Mouse (Mus musculus): ENCODE data around the gene Klhl42. TPM values are rescaled to one million over a fixed set of nuclear protein-coding genes. Genes with fewer than 3 reads are reported as not detected.
A peak's percentile ranks its signal among the peaks of the same experiment; 100 is the strongest.

Gene Klhl42
- total RNA-seq, 2 experiments from 2014 or later, result 1.7 to 2.2 TPM

GRCm38 (mm10) chr6:147062034-147062433 is 29.1 kb upstream of the Klhl42 start:
- Histone ChIP-seq H3K4me3 (no peak overlapping the region), H3K27ac (peak overlapping the region; percentile 73)
- DNase-seq, result no peak
- intact Hi-C loops (cut with DNase I), result no loop called here
- no peak for TF ChIP-seq CTCF (IDR thresholded peaks at IDR 0.05)

- intact Hi-C loops (cut with DNase I), result no loop called here
- peak; percentile 61 for DNase-seq
- no peak for TF ChIP-seq CTCF (IDR thresholded peaks at IDR 0.05)
- Histone ChIP-seq H3K4me3 (no peak overlapping the region), H3K27ac (peak overlapping the region; percentile 73)
Measured at GRCm38 (mm10) chr6:147062694-147063093, 28.5 kb upstream of the Klhl42 start.

- Histone ChIP-seq H3K27ac (peak overlapping the region; percentile 73), H3K4me3 (no peak overlapping the region)
- intact Hi-C loops (cut with DNase I), result no loop called here
- TF ChIP-seq CTCF (IDR thresholded peaks at IDR 0.05), result no peak
- no peak for DNase-seq
Measured at GRCm38 (mm10) chr6:147064226-147064943, 26.8 kb upstream of the Klhl42 start.

- no peak for TF ChIP-seq CTCF (IDR thresholded peaks at IDR 0.05)
- Histone ChIP-seq H3K27ac (peak overlapping the region; percentile 73), H3K4me3 (no peak overlapping the region)
- intact Hi-C loops (cut with DNase I), result no loop called here
- DNase-seq, result peak; percentile 94
Measured at GRCm38 (mm10) chr6:147064944-147065261, 26.3 kb upstream of the Klhl42 start.

GRCm38 (mm10) chr6:147075808-147076387 is 15.3 kb upstream of the Klhl42 start:
- intact Hi-C loops (cut with DNase I), result no loop called here
- no peak for TF ChIP-seq CTCF (IDR thresholded peaks at IDR 0.05)
- no peak for DNase-seq
- H3K27ac ChIP-seq, result no peak overlapping the region
- no peak overlapping the region for H3K4me3 ChIP-seq

GRCm38 (mm10) chr6:147076878-147077277 is 14.3 kb upstream of the Klhl42 start:
- Histone ChIP-seq H3K27ac (no peak overlapping the region), H3K4me3 (no peak overlapping the region)
- intact Hi-C loops (cut with DNase I), result no loop called here
- TF ChIP-seq CTCF (IDR thresholded peaks at IDR 0.05), result no peak
- DNase-seq, result no peak

GRCm38 (mm10) chr6:147079919-147080318 is 11.3 kb upstream of the Klhl42 start:
- H3K27ac ChIP-seq, result no peak overlapping the region
- no peak for TF ChIP-seq CTCF (IDR thresholded peaks at IDR 0.05)
- H3K4me3 ChIP-seq, result no peak overlapping the region
- intact Hi-C loops (cut with DNase I), result no loop called here
- no peak for DNase-seq

- TF ChIP-seq CTCF (IDR thresholded peaks at IDR 0.05), result no peak
- peak; percentile 1 for DNase-seq
- H3K27ac ChIP-seq, result no peak overlapping the region
- no peak overlapping the region for H3K4me3 ChIP-seq
- intact Hi-C loops (cut with DNase I), result no loop called here
Measured at GRCm38 (mm10) chr6:147085398-147086040, 5.7 kb upstream of the Klhl42 start.

GRCm38 (mm10) chr6:147086594-147087225 is 4.5 kb upstream of the Klhl42 start, which contains the start of gene Mansc4:
Mansc4 (minus strand) TSS chr6:147087032.
- DNase-seq, result peak; percentile 34
- TF ChIP-seq CTCF (IDR thresholded peaks at IDR 0.05), result no peak
- Histone ChIP-seq H3K27ac (no peak within 1 kb of the TSS), H3K4me3 (peak within 1 kb of the TSS; percentile 13; the same call in 1 of the 2 replicates)
- intact Hi-C loops (cut with DNase I), result no loop called here

GRCm38 (mm10) chr6:147087736-147088135 is 3.4 kb upstream of the Klhl42 start:
- peak; percentile 1 for DNase-seq
- Histone ChIP-seq H3K27ac (no peak overlapping the region), H3K4me3 (no peak overlapping the region)
- intact Hi-C loops (cut with DNase I), result no loop called here
- TF ChIP-seq CTCF (IDR thresholded peaks at IDR 0.05), result no peak

GRCm38 (mm10) chr6:147088517-147088916 is 2.7 kb upstream of the Klhl42 start:
- no peak overlapping the region for H3K27ac ChIP-seq
- DNase-seq, result peak; percentile 1
- TF ChIP-seq CTCF (IDR thresholded peaks at IDR 0.05), result peak; percentile 20; the same call in 1 of the 2 replicates
- intact Hi-C loops (cut with DNase I), result no loop called here
- H3K4me3 ChIP-seq, result no peak overlapping the region

- H3K27ac ChIP-seq, result no peak overlapping the region
- DNase-seq, result peak; percentile 10
- no peak overlapping the region for H3K4me3 ChIP-seq
- no peak for TF ChIP-seq CTCF (IDR thresholded peaks at IDR 0.05)
- intact Hi-C loops (cut with DNase I), result loop anchor here (10.0 kb wide), 1 partner anchor 255 kb away; no protein-coding TSS in a partner anchor
Measured at GRCm38 (mm10) chr6:147090191-147090590, 988 bp upstream of the Klhl42 start.

GRCm38 (mm10) chr6:147092136-147092535 is 957 bp downstream of the Klhl42 start:
- DNase-seq, result peak; percentile 84
- intact Hi-C loops (cut with DNase I), result loop anchor here (10.0 kb wide), 1 partner anchor 257 kb away; no protein-coding TSS in a partner anchor
- Histone ChIP-seq H3K27ac (peak overlapping the region; percentile 91), H3K4me3 (peak overlapping the region; percentile 96)
- no peak for TF ChIP-seq CTCF (IDR thresholded peaks at IDR 0.05)

Measured in gastrocnemius, adult 2 months (tissue).